Mouse (Mus musculus) lung, embryonic 15.5 days (tissue): ENCODE results near the gene Nlrp4f. TPM values are rescaled to one million over a fixed set of nuclear protein-coding genes. Genes with fewer than 3 reads are reported as not detected.

ENCODE experiments used
- ATAC-seq: fragments of 200-750 bp; cut with Nextera tagmentation; 2 replicates; pipeline ENCODE4 v1.8.0; 2017; ENCODE audit warnings: moderate number of reproducible peaks, borderline replicate concordance; ENCODE audit not compliant: low FRiP score, low TSS enrichment; ENCODE audit errors: extremely low read depth
- H3K27ac ChIP-seq: fragments of 300-500 bp; sonication (generic); 2 replicates; pipeline ENCODE4 v1.5.1; 2015; ENCODE audit warnings: moderate library complexity, mild to moderate bottlenecking, inconsistent platforms
- H3K27me3 ChIP-seq: fragments of 300-500 bp; sonication (generic); 2 replicates; pipeline ENCODE4 v1.6.1; 2015; ENCODE audit warnings: inconsistent platforms
- H3K36me3 ChIP-seq: fragments of 300-500 bp; sonication (generic); 2 replicates; pipeline ENCODE4 v1.6.1; 2015; ENCODE audit warnings: inconsistent platforms
- H3K4me1 ChIP-seq: fragments of 300-500 bp; sonication (generic); 2 replicates; pipeline ENCODE4 v1.6.1; 2015; ENCODE audit warnings: inconsistent platforms
- H3K4me2 ChIP-seq: fragments of 300-500 bp; sonication (generic); 2 replicates; pipeline ENCODE4 v1.6.1; 2015; ENCODE audit warnings: inconsistent platforms, mild to moderate bottlenecking, moderate library complexity
- H3K4me3 ChIP-seq: fragments of 300-500 bp; sonication (generic); 2 replicates; pipeline ENCODE4 v1.5.1; 2015; ENCODE audit warnings: mild to moderate bottlenecking, inconsistent platforms
- H3K9ac ChIP-seq: fragments of 300-500 bp; sonication (generic); 2 replicates; pipeline ENCODE4 v1.6.1; 2015; ENCODE audit warnings: inconsistent platforms
- H3K9me3 ChIP-seq: fragments of 300-500 bp; sonication (generic); 2 replicates; pipeline ENCODE4 v1.6.1; 2016; ENCODE audit warnings: inconsistent platforms
- WGBS: fragments of 180-500 bp; shearing (Covaris S2); methylation state at CpG from one replicate; pipeline ENCODE4 v1.1.7; 2015; 5-methylcytosine and 5-hydroxymethylcytosine counted together
- polyA plus RNA-seq: library from polyadenylated mRNA; unstranded; fragments of >200 nt; fragmentation: Nextera tagmentation; extraction: Ambion mirVana; gene quantifications from 2 replicates; pipeline ENCODE4 v1.2.1, GENCODE M21; 2015

The Nlrp4f gene
- polyA plus RNA-seq = not detected in 2 replicates

- Histone ChIP-seq H3K9me3 (no peaks in the 10 kb centered on the region), H3K4me1 (no peaks in the 10 kb centered on the region), H3K36me3 (no peaks in the 10 kb centered on the region), H3K27me3 (no peaks in the 10 kb centered on the region), H3K4me2 (no peak within 1 kb of the TSS), H3K9ac (no peak within 1 kb of the TSS), H3K4me3 (no peak within 1 kb of the TSS), H3K27ac (no peak within 1 kb of the TSS)
- WGBS = 72% methylated on average over 10 of the region's 10 CpGs
- ATAC-seq = no peak
Observed at GRCm38 (mm10) chr13:65205877-65206276, at the start of gene Nlrp4f. Gene Nlrp4f (minus strand): TSS chr13:65205977.

- no peak for ATAC-seq
- H3K36me3 ChIP-seq = peaks cover 17% of the 10 kb centered on the region; the same call in 1 of the 2 replicates
- H3K4me3 ChIP-seq = no peak overlapping the region
- H3K9ac ChIP-seq = no peak overlapping the region
- WGBS = 84% methylated on average over 4 of the region's 4 CpGs
- no peaks in the 10 kb centered on the region for H3K27me3 ChIP-seq
- H3K9me3 ChIP-seq = peaks cover 5% of the 10 kb centered on the region; the same call in 1 of the 2 replicates
- no peak overlapping the region for H3K4me2 ChIP-seq
- peaks cover 13% of the 10 kb centered on the region for H3K4me1 ChIP-seq
- no peak overlapping the region for H3K27ac ChIP-seq
Observed at GRCm38 (mm10) chr13:65243273-65243672, 37.5 kb upstream of the Nlrp4f start.

- peak overlapping the region; percentile 89 for H3K4me3 ChIP-seq
- peaks cover 11% of the 10 kb centered on the region; the same call in 1 of the 2 replicates for H3K36me3 ChIP-seq
- no peak overlapping the region for H3K9ac ChIP-seq
- no peak for ATAC-seq
- H3K4me1 ChIP-seq = peaks cover 13% of the 10 kb centered on the region
- 28% methylated on average over 27 of the region's 27 CpGs for WGBS
- no peak overlapping the region for H3K27ac ChIP-seq
- peaks cover 5% of the 10 kb centered on the region; the same call in 1 of the 2 replicates for H3K9me3 ChIP-seq
- no peaks in the 10 kb centered on the region for H3K27me3 ChIP-seq
- peak overlapping the region; percentile 92 for H3K4me2 ChIP-seq
Observed at GRCm38 (mm10) chr13:65242319-65242787, 36.6 kb upstream of the Nlrp4f start.

- peaks cover 11% of the 10 kb centered on the region; the same call in 1 of the 2 replicates for H3K36me3 ChIP-seq
- peak overlapping the region; percentile 92 for H3K4me2 ChIP-seq
- H3K27ac ChIP-seq = peak overlapping the region; percentile 94
- H3K4me1 ChIP-seq = peaks cover 13% of the 10 kb centered on the region
- 2% methylated on average over 51 of the region's 51 CpGs for WGBS
- H3K9me3 ChIP-seq = peaks cover 5% of the 10 kb centered on the region; the same call in 1 of the 2 replicates
- no peaks in the 10 kb centered on the region for H3K27me3 ChIP-seq
- H3K9ac ChIP-seq = peak overlapping the region; percentile 68
- ATAC-seq = peak; percentile 33; the same call in 1 of the 2 replicates
- peak overlapping the region; percentile 89 for H3K4me3 ChIP-seq
Observed at GRCm38 (mm10) chr13:65241627-65242318, 36.0 kb upstream of the Nlrp4f start.

GRCm38 (mm10) chr13:65241099-65241626 lies 35.4 kb upstream of the Nlrp4f start:
- Histone ChIP-seq H3K36me3 (peaks cover 11% of the 10 kb centered on the region; the same call in 1 of the 2 replicates), H3K4me1 (peaks cover 13% of the 10 kb centered on the region), H3K27ac (peak overlapping the region; percentile 94), H3K4me2 (peak overlapping the region; percentile 92), H3K9me3 (peaks cover 5% of the 10 kb centered on the region; the same call in 1 of the 2 replicates), H3K9ac (peak overlapping the region; percentile 68), H3K27me3 (no peaks in the 10 kb centered on the region), H3K4me3 (peak overlapping the region; percentile 89)
- WGBS = under 1% methylated on average over 45 of the region's 45 CpGs
- peak; percentile 86 for ATAC-seq

GRCm38 (mm10) chr13:65240509-65241098 lies 34.8 kb upstream of the Nlrp4f start:
- Histone ChIP-seq H3K9me3 (peaks cover 2% of the 10 kb centered on the region; the same call in 1 of the 2 replicates), H3K27me3 (no peaks in the 10 kb centered on the region), H3K4me1 (peaks cover 13% of the 10 kb centered on the region), H3K4me3 (peak overlapping the region; percentile 89), H3K9ac (peak overlapping the region; percentile 68), H3K4me2 (peak overlapping the region; percentile 92), H3K36me3 (peaks cover 10% of the 10 kb centered on the region; the same call in 1 of the 2 replicates), H3K27ac (peak overlapping the region; percentile 94)
- peak; percentile 90 for ATAC-seq
- WGBS = under 1% methylated on average over 28 of the region's 28 CpGs

- no peak overlapping the region for H3K9ac ChIP-seq
- no peak overlapping the region for H3K4me3 ChIP-seq
- 69% methylated on average over 9 of the region's 9 CpGs for WGBS
- no peaks in the 10 kb centered on the region for H3K9me3 ChIP-seq
- ATAC-seq = no peak
- no peaks in the 10 kb centered on the region for H3K36me3 ChIP-seq
- H3K27me3 ChIP-seq = no peaks in the 10 kb centered on the region
- peaks cover 7% of the 10 kb centered on the region for H3K4me1 ChIP-seq
- H3K27ac ChIP-seq = no peak overlapping the region
- no peak overlapping the region for H3K4me2 ChIP-seq
Observed at GRCm38 (mm10) chr13:65237211-65237610, 31.4 kb upstream of the Nlrp4f start.

- no peak overlapping the region for H3K4me2 ChIP-seq
- 72% methylated on average over 2 of the region's 2 CpGs for WGBS
- no peaks in the 10 kb centered on the region for H3K4me1 ChIP-seq
- H3K27me3 ChIP-seq = no peaks in the 10 kb centered on the region
- no peaks in the 10 kb centered on the region for H3K36me3 ChIP-seq
- H3K9me3 ChIP-seq = no peaks in the 10 kb centered on the region
- H3K9ac ChIP-seq = no peak overlapping the region
- no peak overlapping the region for H3K4me3 ChIP-seq
- no peak overlapping the region for H3K27ac ChIP-seq
- no peak for ATAC-seq
Observed at GRCm38 (mm10) chr13:65226657-65227056, 20.9 kb upstream of the Nlrp4f start.

- no peaks in the 10 kb centered on the region for H3K9me3 ChIP-seq
- H3K9ac ChIP-seq = no peak overlapping the region
- H3K4me2 ChIP-seq = no peak overlapping the region
- 56% methylated on average over 6 of the region's 6 CpGs for WGBS
- H3K27me3 ChIP-seq = no peaks in the 10 kb centered on the region
- no peak for ATAC-seq
- H3K4me1 ChIP-seq = no peaks in the 10 kb centered on the region
- no peaks in the 10 kb centered on the region for H3K36me3 ChIP-seq
- no peak overlapping the region for H3K4me3 ChIP-seq
- no peak overlapping the region for H3K27ac ChIP-seq
Observed at GRCm38 (mm10) chr13:65225945-65226344, 20.2 kb upstream of the Nlrp4f start.

- H3K9ac ChIP-seq = no peak overlapping the region
- no peak overlapping the region for H3K4me2 ChIP-seq
- no peak overlapping the region for H3K27ac ChIP-seq
- H3K9me3 ChIP-seq = no peaks in the 10 kb centered on the region
- no peaks in the 10 kb centered on the region for H3K4me1 ChIP-seq
- WGBS = 45% methylated on average over 1 of the region's 1 CpGs
- H3K36me3 ChIP-seq = no peaks in the 10 kb centered on the region
- H3K27me3 ChIP-seq = no peaks in the 10 kb centered on the region
- ATAC-seq = no peak
- no peak overlapping the region for H3K4me3 ChIP-seq
Observed at GRCm38 (mm10) chr13:65200667-65201066, 5.1 kb downstream of the Nlrp4f start.

GRCm38 (mm10) chr13:65176472-65177091 lies 29.2 kb downstream of the Nlrp4f start:
- 55% methylated on average over 15 of the region's 15 CpGs for WGBS
- ATAC-seq = no peak; the same call in 1 of the 2 replicates

More at GRCm38 (mm10) chr13:65176472-65177091, 29.2 kb downstream of the Nlrp4f start:
- Histone ChIP-seq H3K9me3 (no peaks in the 10 kb centered on the region), H3K27me3 (no peaks in the 10 kb centered on the region), H3K36me3 (no peaks in the 10 kb centered on the region), H3K27ac (no peak overlapping the region), H3K4me1 (no peaks in the 10 kb centered on the region), H3K4me3 (no peak overlapping the region), H3K4me2 (no peak overlapping the region), H3K9ac (no peak overlapping the region)
